Mouse (Mus musculus) liver, embryonic 14.5 days (tissue): ENCODE measurements at regions not wholly inside any gene's neighbourhood (a gene's known extent, or its start where the extent isn't known, plus 50 kb on each side); places are given as distances from the start of the nearest gene placed in this dataset.
A peak's percentile ranks its signal among the peaks of the same experiment; 100 is the strongest.

Experiments
- ATAC-seq: fragments of 200-750 bp; cut with Nextera tagmentation; 2 replicates; pipeline ENCODE4 v1.8.0; 2017; ENCODE audit warnings: moderate number of reproducible peaks, mild to moderate bottlenecking, moderate library complexity; ENCODE audit not compliant: insufficient read depth
- DNase-seq, 3 experiments: peaks; one replicate each; pipeline ENCODE4 v3.0.0-alpha.2; 2012 to 2013; ENCODE audit warnings: low read depth in 3 of 3, low spot score in 3 of 3
- H3K27ac ChIP-seq: fragments of 300-500 bp; sonication (generic); 2 replicates; pipeline ENCODE4 v1.5.1; 2014; ENCODE audit warnings: moderate library complexity, mild to moderate bottlenecking, control low read depth, inconsistent platforms
- H3K27me3 ChIP-seq: fragments of 300-500 bp; sonication (generic); 2 replicates; pipeline ENCODE4 v1.6.1; 2014; ENCODE audit warnings: mild to moderate bottlenecking, low read length, moderate library complexity; ENCODE audit not compliant: control insufficient read depth, insufficient read depth
- H3K36me3 ChIP-seq: fragments of 300-500 bp; sonication (generic); replicated peaks from 2 replicates; pipeline ENCODE4 v1.6.1; 2014; ENCODE audit warnings: low read depth; ENCODE audit not compliant: control insufficient read depth, insufficient read depth
- H3K4me1 ChIP-seq, 2 experiments: fragments of 200-500 bp in 1 of 2; fragments of 300-500 bp in 1 of 2; sonication (generic) in 1 of 2; replicated peaks; 2 replicates each; pipeline ENCODE4 v1.6.1; 2012 to 2014; ENCODE audit warnings: antibody characterized with exemption in 1 of 2, inconsistent platforms in 1 of 2, low read length in 1 of 2; ENCODE audit not compliant: control insufficient read depth in 2 of 2, insufficient read depth in 2 of 2
- H3K4me2 ChIP-seq: fragments of 300-500 bp; sonication (generic); 2 replicates; pipeline ENCODE4 v1.6.1; 2014; ENCODE audit warnings: low read depth, mild to moderate bottlenecking, control low read depth, moderate library complexity
- H3K4me3 ChIP-seq, 2 experiments: fragments of 200-500 bp in 1 of 2; fragments of 300-500 bp in 1 of 2; sonication (generic) in 1 of 2; 2 replicates each; pipeline ENCODE4 v1.5.1; 2012 to 2014; ENCODE audit warnings: low read depth in 2 of 2, low read length in 2 of 2, mild to moderate bottlenecking in 2 of 2, control low read depth in 1 of 2, inconsistent platforms in 1 of 2, moderate library complexity in 1 of 2; ENCODE audit not compliant: insufficient read depth in 1 of 2
- H3K9ac ChIP-seq: fragments of 300-500 bp; sonication (generic); replicated peaks from 2 replicates; pipeline ENCODE4 v1.6.1; 2014; ENCODE audit warnings: mild to moderate bottlenecking, control low read depth, moderate library complexity
- H3K9me3 ChIP-seq: fragments of 300-500 bp; sonication (generic); 2 replicates; pipeline ENCODE4 v1.6.1; 2016; ENCODE audit warnings: low read length, mixed read lengths; ENCODE audit not compliant: control insufficient read depth
- CTCF ChIP-seq: IDR thresholded peaks from 2 replicates; pipeline ENCODE4 v1.5.1; 2016; ENCODE audit warnings: antibody characterized with exemption, low read depth, control low read depth
- EP300 ChIP-seq: IDR thresholded peaks from 2 replicates; pipeline ENCODE4 v1.6.1; 2016; ENCODE audit warnings: antibody characterized with exemption, low read depth
- WGBS: fragments of 180-500 bp; shearing (Covaris S2); extraction: QIAGEN DNeasy Blood & Tissue Kit; methylation state at CpG from one replicate; pipeline ENCODE4 v1.1.7; 2014; ENCODE audit not compliant: insufficient replicate concordance; 5-methylcytosine and 5-hydroxymethylcytosine counted together

DNA sequence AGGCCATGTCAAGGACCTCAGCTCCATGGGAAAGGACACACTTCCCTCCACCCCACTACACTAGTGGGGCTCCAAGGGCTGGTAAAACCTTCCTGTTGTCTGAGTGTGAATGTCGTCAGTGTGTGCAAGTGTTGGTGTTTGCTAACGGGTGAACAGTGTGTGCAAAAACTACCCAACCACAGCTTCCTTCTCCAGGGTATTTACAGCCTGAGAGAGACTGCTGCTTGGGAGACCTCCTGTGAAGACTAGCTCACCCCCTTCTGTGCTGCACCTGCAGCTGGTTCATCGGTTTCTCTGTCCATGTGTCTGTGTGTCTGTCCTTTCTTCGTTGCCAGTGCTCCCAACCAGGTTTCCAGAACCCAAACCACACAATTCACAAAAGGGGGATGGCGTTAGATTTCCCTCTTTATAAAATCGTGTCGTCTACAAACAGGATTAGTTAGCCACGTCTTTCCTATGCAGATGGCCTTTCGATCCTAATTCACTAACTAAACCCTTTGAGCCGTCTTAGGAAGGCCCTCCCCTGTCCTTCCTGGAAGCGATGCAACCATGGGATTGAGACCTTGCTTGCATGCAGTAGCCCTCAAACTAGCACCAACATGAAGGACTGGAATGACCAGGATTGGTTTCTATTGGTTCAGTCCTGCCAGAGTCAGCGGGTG, 62.9 kb upstream of the Tgif1 start:
- TF ChIP-seq EP300 (no peak), CTCF (no peak)
- no peak overlapping the region for H3K27ac ChIP-seq
- no peak for DNase-seq
- H3K4me3 ChIP-seq, result no peak overlapping the region
- no peak for ATAC-seq
- WGBS, result 43% methylated on average over 12 of the region's 12 CpGs
- no peaks in the 10 kb centered on the region for H3K9me3 ChIP-seq
- H3K27me3 ChIP-seq, result no peaks in the 10 kb centered on the region
- no peaks in the 10 kb centered on the region for H3K36me3 ChIP-seq
- H3K4me2 ChIP-seq, result no peak overlapping the region
- H3K9ac ChIP-seq, result no peak overlapping the region
- no peaks in the 10 kb centered on the region for H3K4me1 ChIP-seq

DNA sequence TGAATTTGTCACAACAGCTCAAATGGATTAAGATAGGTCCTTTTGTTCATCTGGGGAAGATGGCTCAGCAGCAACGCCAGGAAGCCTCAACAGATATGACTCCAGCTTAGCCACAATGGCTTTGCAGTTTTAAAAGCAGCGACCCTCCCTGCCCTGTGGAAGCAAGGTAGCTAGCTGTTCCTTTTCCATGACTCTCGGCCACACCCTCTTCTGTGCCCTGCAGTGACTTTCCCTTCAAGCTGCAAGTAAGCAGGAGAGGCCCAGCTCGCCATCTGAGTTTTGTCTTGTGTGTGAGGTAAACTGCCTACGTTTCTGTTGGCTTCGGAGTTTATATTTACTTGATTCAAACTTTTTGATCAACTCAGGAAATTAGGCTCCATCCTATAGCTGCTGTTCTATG, 62.1 kb upstream of the Tgif1 start:
- WGBS, result 38% methylated on average over 6 of the region's 6 CpGs
- Histone ChIP-seq H3K27ac (no peak overlapping the region), H3K9me3 (no peaks in the 10 kb centered on the region), H3K36me3 (no peaks in the 10 kb centered on the region), H3K9ac (no peak overlapping the region), H3K4me2 (no peak overlapping the region), H3K4me3 (no peak overlapping the region), H3K4me1 (no peaks in the 10 kb centered on the region), H3K27me3 (no peaks in the 10 kb centered on the region)
- ATAC-seq (no peak), DNase-seq (no peak)
- TF ChIP-seq CTCF (no peak), EP300 (no peak)

DNA sequence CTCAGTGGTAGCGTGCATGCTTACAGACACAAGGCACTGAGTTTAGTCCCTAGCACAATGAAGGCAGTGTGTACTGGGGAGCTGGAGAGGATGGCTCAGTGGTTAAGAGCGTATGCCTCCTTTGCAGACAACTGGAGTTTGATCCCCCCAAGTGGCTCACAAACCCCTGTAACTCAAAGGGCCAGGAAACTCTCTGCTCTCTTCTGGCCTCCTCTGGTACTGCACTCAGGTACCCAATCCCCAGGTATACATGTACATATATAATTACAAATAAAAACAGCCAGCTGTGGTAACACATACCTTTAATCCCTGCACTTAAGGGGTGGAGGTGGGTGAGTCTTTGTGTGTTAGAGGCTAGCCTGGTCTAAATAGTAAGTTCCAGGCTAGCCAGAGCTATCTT, 56.9 kb upstream of the Tgif1 start:
- H3K9ac ChIP-seq, result no peak overlapping the region
- H3K9me3 ChIP-seq, result no peaks in the 10 kb centered on the region
- no peak overlapping the region for H3K4me3 ChIP-seq
- H3K4me2 ChIP-seq, result no peak overlapping the region
- H3K27ac ChIP-seq, result no peak overlapping the region
- H3K4me1 ChIP-seq, result no peaks in the 10 kb centered on the region
- no peak for ATAC-seq
- 63% methylated on average over 2 of the region's 2 CpGs for WGBS
- H3K27me3 ChIP-seq, result no peaks in the 10 kb centered on the region
- no peak for DNase-seq
- TF ChIP-seq CTCF (peak; percentile 12; the same call in 1 of the 2 replicates), EP300 (no peak)
- no peaks in the 10 kb centered on the region for H3K36me3 ChIP-seq

DNA sequence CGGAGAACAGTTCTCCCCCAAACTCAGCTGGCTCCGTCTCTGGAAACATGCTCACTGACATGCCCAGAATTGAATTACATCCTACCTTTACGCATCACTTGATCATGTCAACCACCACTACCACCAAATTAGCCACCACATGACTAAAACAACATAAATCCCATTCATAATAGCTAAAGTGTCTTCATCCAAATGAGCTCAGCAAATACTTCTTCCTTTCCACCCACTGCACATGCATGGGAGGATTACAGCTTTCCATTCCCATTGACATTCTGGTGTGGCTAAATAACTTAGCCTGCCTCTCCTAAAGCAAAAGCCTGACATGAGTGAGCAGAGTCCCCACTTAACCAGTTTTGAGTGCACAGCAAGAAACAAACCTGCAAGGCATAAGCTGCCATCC, 56.2 kb upstream of the Tgif1 start:
- H3K36me3 ChIP-seq, result no peaks in the 10 kb centered on the region
- H3K27ac ChIP-seq, result no peak overlapping the region
- 68% methylated on average over 3 of the region's 3 CpGs for WGBS
- no peaks in the 10 kb centered on the region for H3K27me3 ChIP-seq
- ATAC-seq, result no peak
- DNase-seq, result no peak
- no peak overlapping the region for H3K4me2 ChIP-seq
- H3K4me3 ChIP-seq, result no peak overlapping the region
- H3K9me3 ChIP-seq, result no peaks in the 10 kb centered on the region
- TF ChIP-seq CTCF (no peak), EP300 (no peak)
- H3K9ac ChIP-seq, result no peak overlapping the region
- H3K4me1 ChIP-seq, result no peaks in the 10 kb centered on the region

DNA sequence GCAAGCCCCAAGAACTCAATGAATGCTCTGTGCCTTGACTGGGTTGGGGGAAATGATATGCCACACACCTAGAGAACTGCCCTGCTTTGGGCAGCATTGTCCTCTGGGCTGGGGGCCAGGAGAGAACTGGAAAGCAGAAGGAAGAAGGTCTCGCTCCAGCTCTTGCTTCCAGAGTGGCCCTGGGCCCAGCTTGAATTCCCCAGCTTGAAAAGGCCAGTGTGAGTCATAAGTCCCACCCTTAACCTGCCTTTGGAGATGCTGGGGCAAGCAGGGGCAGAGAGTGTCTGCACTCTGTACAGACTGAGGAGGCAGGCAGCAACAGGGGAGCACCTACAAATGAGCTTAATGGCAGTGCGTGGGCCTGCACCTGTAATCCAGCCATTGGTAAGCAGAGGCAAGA, 55.0 kb upstream of the Tgif1 start:
- no peaks in the 10 kb centered on the region for H3K4me1 ChIP-seq
- TF ChIP-seq EP300 (no peak), CTCF (no peak)
- DNase-seq, result no peak
- H3K4me2 ChIP-seq, result no peak overlapping the region
- ATAC-seq, result no peak
- no peaks in the 10 kb centered on the region for H3K27me3 ChIP-seq
- H3K9me3 ChIP-seq, result no peaks in the 10 kb centered on the region
- no peak overlapping the region for H3K4me3 ChIP-seq
- 66% methylated on average over 2 of the region's 2 CpGs for WGBS
- H3K36me3 ChIP-seq, result no peaks in the 10 kb centered on the region
- H3K27ac ChIP-seq, result no peak overlapping the region
- H3K9ac ChIP-seq, result no peak overlapping the region
